Mouse (Mus musculus): ENCODE measurements around the gene Phrf1.

Gene Phrf1

GRCm38 (mm10) chr7:141291921-141292582, 63.5 kb downstream of the Phrf1 start, which contains the start of gene Drd4:
Drd4 (plus strand) TSS chr7:141292006.
- in situ Hi-C loops (cut with MboI; ENCODE audit: low sequenced_read_pairs), result no loop called here

- in situ Hi-C loops (cut with MboI; ENCODE audit: low sequenced_read_pairs), result no loop called here
Measured at GRCm38 (mm10) chr7:141292583-141293388, 64.2 kb downstream of the Phrf1 start.

GRCm38 (mm10) chr7:141293852-141294471, 65.4 kb downstream of the Phrf1 start:
- in situ Hi-C loops (cut with MboI; ENCODE audit: low sequenced_read_pairs), result no loop called here

- in situ Hi-C loops (cut with MboI; ENCODE audit: low sequenced_read_pairs), result no loop called here
Measured at GRCm38 (mm10) chr7:141294479-141294878, 65.9 kb downstream of the Phrf1 start.

- in situ Hi-C loops (cut with MboI; ENCODE audit: low sequenced_read_pairs), result no loop called here
Measured at GRCm38 (mm10) chr7:141297926-141298650, 69.5 kb downstream of the Phrf1 start.

GRCm38 (mm10) chr7:141299175-141299574, 70.6 kb downstream of the Phrf1 start:
- in situ Hi-C loops (cut with MboI; ENCODE audit: low sequenced_read_pairs), result no loop called here

- in situ Hi-C loops (cut with MboI; ENCODE audit: low sequenced_read_pairs), result no loop called here
Measured at GRCm38 (mm10) chr7:141301386-141301785, 72.8 kb downstream of the Phrf1 start.

- in situ Hi-C loops (cut with MboI; ENCODE audit: low sequenced_read_pairs), result no loop called here
Measured at GRCm38 (mm10) chr7:141302702-141303268, 74.2 kb downstream of the Phrf1 start.

- in situ Hi-C loops (cut with MboI; ENCODE audit: low sequenced_read_pairs), result no loop called here
Measured at GRCm38 (mm10) chr7:141304537-141304936, 76.0 kb downstream of the Phrf1 start.

Data from CH12F3 (cell line).